Mouse (Mus musculus) hindbrain, embryonic 10.5 days (tissue): ENCODE results near the gene Ccpg1. TPM values are rescaled to one million over a fixed set of nuclear protein-coding genes. Genes with fewer than 3 reads are reported as not detected.

Experiments
- DNase-seq: peaks from one replicate; pipeline ENCODE4 v3.0.0-alpha.2; 2017; ENCODE audit warnings: low spot score
- H3K27ac ChIP-seq: fragments of 300-500 bp; sonication (generic); 2 replicates; pipeline ENCODE4 v1.5.1; 2016; ENCODE audit warnings: mild to moderate bottlenecking, moderate library complexity
- H3K27me3 ChIP-seq: fragments of 300-500 bp; sonication (generic); 2 replicates; pipeline ENCODE4 v1.6.1; 2016; ENCODE audit warnings: mild to moderate bottlenecking; ENCODE audit not compliant: poor library complexity, insufficient read depth, severe bottlenecking
- H3K36me3 ChIP-seq: fragments of 300-500 bp; sonication (generic); 2 replicates; pipeline ENCODE4 v1.6.1; 2016; ENCODE audit warnings: mild to moderate bottlenecking, moderate library complexity
- H3K4me1 ChIP-seq: fragments of 300-500 bp; sonication (generic); replicated peaks from 2 replicates; pipeline ENCODE4 v1.6.1; 2016; ENCODE audit warnings: mild to moderate bottlenecking
- H3K4me3 ChIP-seq: fragments of 300-500 bp; sonication (generic); 2 replicates; pipeline ENCODE4 v1.5.1; 2016; ENCODE audit warnings: mild to moderate bottlenecking, moderate library complexity
- H3K9me3 ChIP-seq: fragments of 300-500 bp; sonication (generic); 2 replicates; pipeline ENCODE4 v1.6.1; 2016; ENCODE audit warnings: mild to moderate bottlenecking, moderate library complexity
- WGBS: fragments of 180-500 bp; shearing (Covaris S2); methylation state at CpG from one replicate; pipeline ENCODE4 v1.1.7; 2016; 5-methylcytosine and 5-hydroxymethylcytosine counted together
- polyA plus RNA-seq: library from polyadenylated mRNA; unstranded; fragments of >200 nt; fragmentation: Nextera tagmentation; extraction: Ambion mirVana; gene quantifications from 2 replicates; pipeline ENCODE4 v1.2.1, GENCODE M21; 2016

Gene Ccpg1
- polyA plus RNA-seq, 1 experiment from 2014 or later, result 21.9 TPM

GRCm38 (mm10) chr9:73039222-73039945 lies 54.2 kb downstream of the Ccpg1 start:
- Histone ChIP-seq H3K4me3 (peak overlapping the region; percentile 86), H3K4me1 (peaks cover 17% of the 10 kb centered on the region), H3K36me3 (peaks cover 16% of the 10 kb centered on the region), H3K9me3 (no peaks in the 10 kb centered on the region), H3K27me3 (no peaks in the 10 kb centered on the region), H3K27ac (peak overlapping the region; percentile 92)
- WGBS, result under 1% methylated on average over 49 of the region's 49 CpGs
- DNase-seq, result peak; percentile 93

GRCm38 (mm10) chr9:73040080-73040479 lies 54.9 kb downstream of the Ccpg1 start, which contains the start of gene Pigb:
TSS of gene Pigb (minus strand) at chr9:73040378.
- 37% methylated on average over 6 of the region's 6 CpGs for WGBS
- no peak for DNase-seq

GRCm38 (mm10) chr9:73044146-73045079 lies 59.2 kb downstream of the Ccpg1 start, which contains the start of gene Rab27a:
TSS of gene Rab27a (plus strand) at chr9:73044854.
- H3K4me3 ChIP-seq, result peak within 1 kb of the TSS; percentile 59
- 1% methylated on average over 41 of the region's 41 CpGs for WGBS
- peaks cover 27% of the 10 kb centered on the region for H3K4me1 ChIP-seq
- DNase-seq, result peak; percentile 82
- H3K9me3 ChIP-seq, result no peaks in the 10 kb centered on the region
- peaks cover 16% of the 10 kb centered on the region for H3K27me3 ChIP-seq
- H3K27ac ChIP-seq, result peak within 1 kb of the TSS; percentile 57
- H3K36me3 ChIP-seq, result no peaks in the 10 kb centered on the region

More at GRCm38 (mm10) chr9:73040080-73040479, 54.9 kb downstream of the Ccpg1 start, which contains the start of gene Pigb:
- Histone ChIP-seq H3K9me3 (no peaks in the 10 kb centered on the region), H3K4me3 (peak within 1 kb of the TSS; percentile 86), H3K27me3 (peaks cover 7% of the 10 kb centered on the region), H3K27ac (peak within 1 kb of the TSS; percentile 92), H3K4me1 (peaks cover 24% of the 10 kb centered on the region), H3K36me3 (peaks cover 9% of the 10 kb centered on the region; the same call in 1 of the 2 replicates)

- WGBS, result 14% methylated on average over 7 of the region's 7 CpGs
- no peaks in the 10 kb centered on the region for H3K9me3 ChIP-seq
- H3K4me1 ChIP-seq, result peaks cover 27% of the 10 kb centered on the region
- H3K27me3 ChIP-seq, result peaks cover 16% of the 10 kb centered on the region
- H3K27ac ChIP-seq, result peak overlapping the region; percentile 57
- peak overlapping the region; percentile 59 for H3K4me3 ChIP-seq
- peak; percentile 21 for DNase-seq
- H3K36me3 ChIP-seq, result no peaks in the 10 kb centered on the region
Measured at GRCm38 (mm10) chr9:73045204-73045603, 60.0 kb downstream of the Ccpg1 start.

GRCm38 (mm10) chr9:73045711-73046110 lies 60.5 kb downstream of the Ccpg1 start:
- Histone ChIP-seq H3K27ac (no peak overlapping the region), H3K4me1 (peaks cover 24% of the 10 kb centered on the region), H3K4me3 (peak overlapping the region; percentile 59; the same call in 1 of the 2 replicates), H3K9me3 (no peaks in the 10 kb centered on the region), H3K36me3 (no peaks in the 10 kb centered on the region), H3K27me3 (peaks cover 16% of the 10 kb centered on the region)
- no peak for DNase-seq
- 71% methylated on average over 10 of the region's 10 CpGs for WGBS

- H3K4me3 ChIP-seq, result no peak overlapping the region
- 88% methylated on average over 2 of the region's 2 CpGs for WGBS
- no peaks in the 10 kb centered on the region for H3K36me3 ChIP-seq
- H3K27me3 ChIP-seq, result peaks cover 16% of the 10 kb centered on the region
- no peaks in the 10 kb centered on the region for H3K9me3 ChIP-seq
- H3K4me1 ChIP-seq, result peaks cover 27% of the 10 kb centered on the region
- no peak overlapping the region for H3K27ac ChIP-seq
- no peak for DNase-seq
Measured at GRCm38 (mm10) chr9:73047906-73048305, 62.7 kb downstream of the Ccpg1 start.

- H3K4me1 ChIP-seq, result peaks cover 27% of the 10 kb centered on the region
- H3K4me3 ChIP-seq, result no peak overlapping the region
- no peaks in the 10 kb centered on the region for H3K9me3 ChIP-seq
- DNase-seq, result no peak
- no peaks in the 10 kb centered on the region for H3K36me3 ChIP-seq
- WGBS, result 16% methylated on average over 4 of the region's 4 CpGs
- H3K27ac ChIP-seq, result no peak overlapping the region
- H3K27me3 ChIP-seq, result peaks cover 16% of the 10 kb centered on the region
Measured at GRCm38 (mm10) chr9:73048927-73049326, 63.7 kb downstream of the Ccpg1 start.

GRCm38 (mm10) chr9:73049833-73050232 lies 64.6 kb downstream of the Ccpg1 start:
- 81% methylated on average over 5 of the region's 5 CpGs for WGBS
- Histone ChIP-seq H3K4me3 (no peak overlapping the region), H3K27me3 (peaks cover 11% of the 10 kb centered on the region), H3K27ac (no peak overlapping the region), H3K36me3 (no peaks in the 10 kb centered on the region), H3K9me3 (no peaks in the 10 kb centered on the region), H3K4me1 (peaks cover 19% of the 10 kb centered on the region)
- no peak for DNase-seq

GRCm38 (mm10) chr9:73050606-73051005 lies 65.4 kb downstream of the Ccpg1 start:
- WGBS, result 81% methylated on average over 8 of the region's 8 CpGs
- peaks cover 4% of the 10 kb centered on the region for H3K27me3 ChIP-seq

GRCm38 (mm10) chr9:73055441-73055911 lies 70.2 kb downstream of the Ccpg1 start:
- Histone ChIP-seq H3K4me3 (no peak overlapping the region), H3K4me1 (peaks cover 3% of the 10 kb centered on the region; the same call in 1 of the 2 replicates), H3K9me3 (no peaks in the 10 kb centered on the region), H3K27ac (no peak overlapping the region), H3K27me3 (no peaks in the 10 kb centered on the region), H3K36me3 (no peaks in the 10 kb centered on the region)
- 69% methylated on average over 10 of the region's 10 CpGs for WGBS
- no peak for DNase-seq

More at GRCm38 (mm10) chr9:73050606-73051005, 65.4 kb downstream of the Ccpg1 start:
- H3K9me3 ChIP-seq, result no peaks in the 10 kb centered on the region
- H3K4me3 ChIP-seq, result no peak overlapping the region
- peaks cover 12% of the 10 kb centered on the region; the same call in 1 of the 2 replicates for H3K4me1 ChIP-seq
- DNase-seq, result no peak
- H3K36me3 ChIP-seq, result no peaks in the 10 kb centered on the region
- no peak overlapping the region for H3K27ac ChIP-seq

GRCm38 (mm10) chr9:73059224-73059623 lies 74.0 kb downstream of the Ccpg1 start:
- peaks cover 9% of the 10 kb centered on the region for H3K4me1 ChIP-seq
- H3K27ac ChIP-seq, result no peak overlapping the region
- 87% methylated on average over 4 of the region's 4 CpGs for WGBS
- H3K4me3 ChIP-seq, result no peak overlapping the region
- no peaks in the 10 kb centered on the region for H3K36me3 ChIP-seq
- H3K27me3 ChIP-seq, result no peaks in the 10 kb centered on the region
- no peak for DNase-seq
- no peaks in the 10 kb centered on the region for H3K9me3 ChIP-seq

- Histone ChIP-seq H3K4me3 (peak overlapping the region; percentile 18; the same call in 1 of the 2 replicates), H3K27ac (peak overlapping the region; percentile 16; the same call in 1 of the 2 replicates)
- WGBS, result 34% methylated on average over 15 of the region's 15 CpGs
Measured at GRCm38 (mm10) chr9:73063621-73064290, 78.5 kb downstream of the Ccpg1 start.

More at GRCm38 (mm10) chr9:73063621-73064290, 78.5 kb downstream of the Ccpg1 start:
- H3K27me3 ChIP-seq, result no peaks in the 10 kb centered on the region
- DNase-seq, result peak; percentile 23
- H3K36me3 ChIP-seq, result no peaks in the 10 kb centered on the region
- H3K9me3 ChIP-seq, result no peaks in the 10 kb centered on the region
- H3K4me1 ChIP-seq, result peaks cover 30% of the 10 kb centered on the region
